Mouse (Mus musculus) lung, postnatal 25 days (tissue): ENCODE results near the gene Gm648.
A peak's percentile ranks its signal among the peaks of the same experiment; 100 is the strongest.
"Not testable (repeated sequence)": the region's sequence is repeated elsewhere in the genome, so short reads cannot be mapped to it uniquely, and the experiment has no call there.

Source experiments
- DNase-seq: peaks from one replicate; pipeline ENCODE4 v3.0.0; 2022; ENCODE audit warnings: low spot score

Gene Gm648

GRCm38 (mm10) chrX:56549506-56549905 lies at the start of gene Gm648:
Gene Gm648, minus strand, starts transcription at chrX:56549606.
- DNase-seq: no peak

- peak; percentile 95 for DNase-seq
Observed at GRCm38 (mm10) chrX:56597887-56598640, 48.7 kb upstream of the Gm648 start, which contains the start of gene Mmgt1. Gene Mmgt1, minus strand, starts transcription at chrX:56598069.

DNA sequence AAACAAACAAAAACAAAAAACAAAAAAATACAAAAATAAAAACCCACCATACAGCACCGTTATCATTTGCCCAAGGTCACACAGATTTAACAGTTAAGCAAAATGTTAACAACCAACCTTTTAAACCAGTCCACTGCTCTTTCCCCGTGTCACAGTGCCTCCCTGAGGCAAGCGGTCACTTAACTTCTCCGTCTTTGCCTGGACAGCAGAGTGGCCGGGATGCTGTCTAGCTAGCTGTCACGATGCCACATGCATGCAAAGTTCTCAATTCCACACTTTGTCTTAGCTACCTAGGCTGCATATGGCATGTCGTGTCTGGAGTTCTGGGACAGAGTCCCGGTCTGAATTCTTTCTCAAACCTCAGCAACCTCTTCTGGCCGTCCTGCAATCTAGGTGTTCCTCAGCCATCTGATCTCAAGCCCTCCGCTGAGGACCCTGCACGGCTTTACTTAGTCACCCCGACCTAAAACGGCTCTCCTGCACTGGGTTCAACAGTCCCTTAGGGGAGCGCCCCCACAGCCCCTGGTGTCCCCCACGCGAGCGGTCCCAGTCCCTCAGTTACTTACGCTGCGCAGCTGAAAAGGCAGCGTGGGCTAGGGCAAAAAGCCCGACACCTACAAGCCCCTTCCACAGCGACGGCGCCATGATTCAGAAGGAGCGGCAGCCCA lies 47.9 kb upstream of the Gm648 start:
- peak; percentile 12 for DNase-seq

DNA sequence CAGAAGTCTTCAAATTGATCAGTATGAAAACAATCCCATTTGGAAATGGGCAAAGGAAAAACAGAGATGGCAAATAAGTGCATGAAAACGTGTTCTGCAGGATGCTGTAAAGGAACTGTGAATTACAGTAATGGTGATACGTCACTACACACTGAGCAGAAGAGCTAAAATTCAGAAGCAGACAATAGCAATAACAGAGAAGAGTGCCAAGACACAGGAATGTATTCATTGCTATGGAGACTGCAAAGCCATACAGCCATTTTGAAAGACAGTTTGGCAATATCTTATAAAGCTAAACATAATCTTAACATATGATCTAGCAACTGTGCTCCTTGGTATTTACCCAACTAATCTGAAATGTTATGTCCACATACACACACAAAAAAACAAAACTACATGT lies 28.8 kb upstream of the Gm648 start:
- DNase-seq: no peak

GRCm38 (mm10) chrX:56572465-56572864 lies 23.1 kb upstream of the Gm648 start:
- DNase-seq: peak; percentile 14

DNA sequence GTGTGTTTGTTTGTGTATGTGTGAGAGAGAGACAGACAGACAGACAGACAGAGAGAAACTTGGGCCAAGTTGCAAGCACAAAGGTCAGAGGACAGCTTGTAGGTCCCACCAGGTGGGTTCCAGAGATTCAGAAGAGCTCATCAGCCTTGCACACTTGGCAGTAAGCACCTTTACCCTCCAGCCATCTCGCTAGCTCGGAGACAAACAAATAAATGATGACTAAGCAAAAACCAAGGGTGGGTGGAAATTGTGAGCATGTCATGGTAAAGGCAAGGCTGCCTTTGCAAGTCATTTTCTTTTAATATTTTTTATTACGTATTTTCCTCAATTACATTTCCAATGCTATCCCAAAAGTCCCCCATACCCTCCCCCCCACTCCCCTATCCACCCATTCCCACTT lies 4.2 kb upstream of the Gm648 start:
- no peak for DNase-seq

- no peak for DNase-seq
Observed at GRCm38 (mm10) chrX:56537162-56537561, 12.2 kb downstream of the Gm648 start.

DNA sequence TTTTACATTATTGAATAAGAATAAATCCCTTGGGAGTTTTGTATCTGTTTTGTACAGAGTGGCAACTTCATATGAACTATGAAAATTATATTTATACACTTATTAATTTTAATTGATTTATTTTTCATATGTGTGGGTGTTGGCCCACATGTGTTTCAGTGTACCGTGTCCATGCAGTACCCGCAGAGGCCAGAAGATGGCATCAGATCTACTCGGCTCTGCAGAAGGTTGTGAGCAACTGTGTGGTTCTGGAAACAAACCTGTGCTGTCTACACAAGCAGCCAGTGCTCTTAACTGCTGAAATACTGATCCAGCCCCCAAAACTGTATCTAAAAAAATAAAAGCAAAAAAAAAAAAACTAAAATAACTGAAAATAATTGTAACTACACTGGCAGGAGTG lies 18.1 kb downstream of the Gm648 start:
- peak; percentile 35 for DNase-seq

DNA sequence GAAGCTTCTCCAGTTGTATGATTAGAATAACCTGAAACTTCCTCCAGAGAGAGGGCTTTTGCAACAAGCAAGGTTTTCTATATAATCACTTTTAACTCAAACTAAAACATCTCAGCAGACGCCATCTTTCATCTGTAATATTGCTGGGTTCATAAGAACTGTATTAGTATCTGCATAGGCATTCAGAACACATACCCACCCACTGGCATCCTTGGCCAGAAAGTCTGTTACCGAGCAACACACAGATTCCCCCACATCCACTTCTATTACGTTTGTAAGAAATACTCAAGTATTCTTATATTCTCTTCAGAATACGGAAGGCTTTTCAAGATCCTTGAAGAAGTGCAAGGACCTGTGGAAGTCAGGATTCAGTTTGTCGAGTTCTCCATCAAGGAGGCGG lies 25.0 kb downstream of the Gm648 start, which contains the start of gene Gm10477:
TSS of gene Gm10477 (plus strand) at position 301 of the 400 bp plus-strand sequence.
- not testable (repeated sequence) for DNase-seq

GRCm38 (mm10) chrX:56497241-56497640 lies 52.2 kb downstream of the Gm648 start:
- DNase-seq: no peak
